ENCODE assay signal across 19 mouse cellular contexts in genomic region chr2:154785284-154785683, GRCm38 (mm10). TPM values are rescaled to one million over a fixed set of nuclear protein-coding genes. Genes with fewer than 3 reads are reported as not detected.
DNase-seq lines count a peak whose midpoint lies in the region; ATAC-seq lines count a peak whose summit lies in the region.
"Had no signal": no experiment of that assay in that cellular context is flagged by ENCODE, and none has a peak within 500 bp of the region (broad histone marks: within the 10 kb centered on the region; RNA-seq: fewer than 3 reads in every experiment).

No protein-coding gene starts in this region.

- 0 out of 2 replicates have a peak overlapping the region, but pooled peaks have one; percentile 8 for H3K9ac ChIP-seq in heart, embryonic 14.5 days (ENCODE audit: low read length)
- H3K9ac ChIP-seq in heart, embryonic 11.5 days (ENCODE audit: low read depth, low read length) = no peak overlapping the region
- H3K9ac ChIP-seq in midbrain, embryonic 12.5 days (replicated peaks) = no peak overlapping the region
- H3K9ac ChIP-seq: embryonic facial prominence, embryonic 13.5 days; heart, embryonic 15.5 days; hindbrain, embryonic 13.5 days; lung, embryonic 14.5 days had no signal

- no peak overlapping the region for H3K4me2 ChIP-seq in heart, embryonic 14.5 days (ENCODE audit: low read length)
- no peak overlapping the region for H3K4me2 ChIP-seq in heart, embryonic 11.5 days
- no peak overlapping the region for H3K4me2 ChIP-seq in midbrain, embryonic 12.5 days (replicated peaks)
- H3K4me2 ChIP-seq: embryonic facial prominence, embryonic 13.5 days; heart, embryonic 15.5 days; hindbrain, embryonic 13.5 days; lung, embryonic 14.5 days had no signal

- ATAC-seq in heart, embryonic 14.5 days (ENCODE audit: insufficient number of reproducible peaks, insufficient read depth, low FRiP score, low read depth) = no peak
- ATAC-seq in heart, embryonic 11.5 days (replicated peaks; ENCODE audit: insufficient number of reproducible peaks, low FRiP score, low TSS enrichment) = no peak
- ATAC-seq in midbrain, embryonic 12.5 days (ENCODE audit: low FRiP score, low read depth) = no peak
- ATAC-seq: activated CD4-positive, CD25-positive, alpha-beta regulatory T cell, adult 4 months had no signal

- no peak overlapping the region for H3K4me3 ChIP-seq in heart, embryonic 14.5 days (ENCODE audit: control insufficient read depth in 1 of 2, insufficient read depth in 1 of 2, low read depth in 1 of 2, low read length in 2 of 2)
- H3K4me3 ChIP-seq in heart, embryonic 11.5 days (ENCODE audit: low read depth, low read length) = no peak overlapping the region
- no peak overlapping the region for H3K4me3 ChIP-seq in midbrain, embryonic 12.5 days
- H3K4me3 ChIP-seq: embryonic facial prominence, embryonic 13.5 days; heart, embryonic 15.5 days; hindbrain, embryonic 13.5 days had no signal

- H3K27me3 ChIP-seq in heart, embryonic 14.5 days (ENCODE audit: control insufficient read depth, insufficient read depth, low read length) = no peaks in the 10 kb centered on the region
- no peaks in the 10 kb centered on the region for H3K27me3 ChIP-seq in heart, embryonic 11.5 days (ENCODE audit: control insufficient read depth, insufficient read depth, low read length)
- H3K27me3 ChIP-seq in midbrain, embryonic 12.5 days = no peaks in the 10 kb centered on the region
- H3K27me3 ChIP-seq: embryonic facial prominence, embryonic 13.5 days; heart, embryonic 15.5 days; hindbrain, embryonic 13.5 days had no signal

- DNase-seq in 3134 (ENCODE audit: extremely low read depth, insufficient read length, low spot score) = peak; percentile 28
- DNase-seq in Muller cell, postnatal 12 days (ENCODE audit: inconsistent ontology term) = peak; percentile 63
- DNase-seq in left cerebral cortex, adult 8-10 months (ENCODE audit: low spot score in 2 of 2) = no peak
- no peak for DNase-seq in layer of hippocampus, adult 18-20 months (ENCODE audit: low spot score in 2 of 2)
- DNase-seq: cerebellum, adult 18-20 months; kidney, adult 18-20 months; kidney, postnatal 36 days; left cerebral cortex, postnatal 4 days; lung, embryonic 14.5 days had no signal

- 49% methylated on average over 3 of the region's 3 CpGs for WGBS in heart, embryonic 14.5 days
- 69% methylated on average over 3 of the region's 3 CpGs for WGBS in heart, embryonic 11.5 days (ENCODE audit: insufficient replicate concordance)
- WGBS in midbrain, embryonic 12.5 days = 59% methylated on average over 3 of the region's 3 CpGs

- no peak overlapping the region for H3K27ac ChIP-seq in heart, embryonic 14.5 days (replicated peaks in 1 of 2; ENCODE audit: control insufficient read depth in 1 of 2, insufficient read depth in 1 of 2, low read depth in 2 of 2, low read length in 2 of 2)
- no peak overlapping the region for H3K27ac ChIP-seq in heart, embryonic 11.5 days (ENCODE audit: low read depth, low read length)
- H3K27ac ChIP-seq in midbrain, embryonic 12.5 days (replicated peaks) = peak overlapping the region; percentile 39; the same call in 1 of the 2 replicates
- H3K27ac ChIP-seq: embryonic facial prominence, embryonic 13.5 days; heart, embryonic 15.5 days; hindbrain, embryonic 13.5 days had no signal

- no peaks in the 10 kb centered on the region for H3K9me3 ChIP-seq in heart, embryonic 14.5 days (ENCODE audit: control insufficient read depth, low read length)
- no peaks in the 10 kb centered on the region for H3K9me3 ChIP-seq in heart, embryonic 11.5 days (replicated peaks; ENCODE audit: control insufficient read depth, low read length)
- no peaks in the 10 kb centered on the region for H3K9me3 ChIP-seq in midbrain, embryonic 12.5 days
- H3K9me3 ChIP-seq: embryonic facial prominence, embryonic 13.5 days; heart, embryonic 15.5 days; hindbrain, embryonic 13.5 days had no signal

- no peaks in the 10 kb centered on the region for H3K36me3 ChIP-seq in heart, embryonic 14.5 days (ENCODE audit: control insufficient read depth, insufficient read depth, low read length)
- no peaks in the 10 kb centered on the region for H3K36me3 ChIP-seq in heart, embryonic 11.5 days (ENCODE audit: control insufficient read depth, insufficient read depth, low read length)
- H3K36me3 ChIP-seq in midbrain, embryonic 12.5 days = no peaks in the 10 kb centered on the region
- H3K36me3 ChIP-seq: embryonic facial prominence, embryonic 13.5 days; heart, embryonic 15.5 days; hindbrain, embryonic 13.5 days had no signal

- peaks cover 0 to 3% of the 10 kb centered on the region in 2 experiments; a peak in 1 of 4 replicates for H3K4me1 ChIP-seq in heart, embryonic 14.5 days (ENCODE audit: control insufficient read depth in 2 of 2, insufficient read depth in 2 of 2, low read length in 2 of 2)
- H3K4me1 ChIP-seq in heart, embryonic 11.5 days (ENCODE audit: control insufficient read depth, insufficient read depth, low read length) = no peaks in the 10 kb centered on the region; the same call in none of the 2 replicates
- H3K4me1 ChIP-seq in midbrain, embryonic 12.5 days = peaks cover 35% of the 10 kb centered on the region

RNA-seq across cellular contexts. Expression of gene Raly, which starts 5.6 kb away (rescaled TPM):
- 32.5 and 54.2 TPM in 2 replicates for polyA plus RNA-seq in heart, embryonic 14.5 days (2014; fragmentation: Nextera tagmentation; extraction: Ambion mirVana)
- 42.9 and 63.5 TPM in 2 replicates for polyA plus RNA-seq in heart, embryonic 11.5 days (2014; fragmentation: Nextera tagmentation; extraction: Ambion mirVana)
- polyA plus RNA-seq in midbrain, embryonic 12.5 days (2016; fragmentation: Nextera tagmentation; extraction: Ambion mirVana) = 38.9 and 44.6 TPM in 2 replicates
- 100 to 1,000 TPM in 3 of 4 experiments, 10 to 100 TPM in 1; 98.0 to 109 (median 104) TPM for total RNA-seq in left cerebral cortex, adult 8-10 months (2022)
- 10 to 100 TPM; 67.1 to 73.5 TPM for total RNA-seq in layer of hippocampus, adult 18-20 months (2021)

RNA-seq across cellular contexts. Expression of gene a, which starts 5.9 kb away (rescaled TPM):
- not detected in 2 replicates for polyA plus RNA-seq in heart, embryonic 14.5 days (2014; fragmentation: Nextera tagmentation; extraction: Ambion mirVana)
- polyA plus RNA-seq in heart, embryonic 11.5 days (2014; fragmentation: Nextera tagmentation; extraction: Ambion mirVana) = 0.34 and 0.49 TPM in 2 replicates
- 1.9 and 2.2 TPM in 2 replicates for polyA plus RNA-seq in midbrain, embryonic 12.5 days (2016; fragmentation: Nextera tagmentation; extraction: Ambion mirVana)
- total RNA-seq in left cerebral cortex, adult 8-10 months (2022) = not detected
- total RNA-seq in layer of hippocampus, adult 18-20 months (2021) = not detected
- total RNA-seq: gastrocnemius, postnatal 4 days had no signal
- polyA plus RNA-seq: activated CD4-positive, CD25-positive, alpha-beta regulatory T cell, adult 4 months; lung, embryonic 14.5 days had no signal

RNA-seq across cellular contexts. Expression of gene Gm14214, which starts 15.5 kb away (rescaled TPM):
- not detected in 2 replicates for polyA plus RNA-seq in heart, embryonic 14.5 days (2014; fragmentation: Nextera tagmentation; extraction: Ambion mirVana)
- not detected in 2 replicates for polyA plus RNA-seq in heart, embryonic 11.5 days (2014; fragmentation: Nextera tagmentation; extraction: Ambion mirVana)
- not detected in 2 replicates for polyA plus RNA-seq in midbrain, embryonic 12.5 days (2016; fragmentation: Nextera tagmentation; extraction: Ambion mirVana)
- not detected for total RNA-seq in left cerebral cortex, adult 8-10 months (2022)
- not detected for total RNA-seq in layer of hippocampus, adult 18-20 months (2021)
- total RNA-seq: gastrocnemius, postnatal 4 days; layer of hippocampus, postnatal 14 days; left cerebral cortex, postnatal 4 days had no signal
- polyA plus RNA-seq: embryonic facial prominence, embryonic 13.5 days; heart, embryonic 15.5 days; hindbrain, embryonic 13.5 days; lung, embryonic 14.5 days; testis, adult 2 months had no signal

Comparison
In these comparisons a context has a peak if more than half of its experiments do, and no peak if none do; other contexts are left out.
1. DNase-seq: peak in 3134 (single experiment) and Muller cell, postnatal 12 days (single experiment); none in left cerebral cortex, adult 8-10 months (0 of 2) and layer of hippocampus, adult 18-20 months (0 of 2).